Mouse (Mus musculus) megakaryocyte, embryonic 14.5 days (primary cell): Measurements from ENCODE around the gene Ctsl.

Experiments
- FLI1 ChIP-seq: IDR thresholded peaks from 2 replicates; pipeline ENCODE4 v1.6.1; 2012; ENCODE audit warnings: low read length, inconsistent platforms, mixed read lengths
- GATA1 ChIP-seq: IDR thresholded peaks from 3 replicates; pipeline ENCODE4 v1.6.1; 2012; ENCODE audit warnings: mixed read lengths, low read length, inconsistent platforms, borderline replicate concordance

- TF ChIP-seq GATA1 (no peak), FLI1 (no peak)
Observed at GRCm38 (mm10) chr13:64349474-64349873, 21.2 kb downstream of the Ctsl start.
